Mouse (Mus musculus) kidney, postnatal 25 days (tissue): ENCODE measurements at regions not wholly inside any gene's neighbourhood (a gene's known extent, or its start where the extent isn't known, plus 50 kb on each side); places are given as distances from the start of the nearest gene placed in this dataset.

Experiments used
- DNase-seq, 2 experiments: peaks; one replicate each; pipeline ENCODE4 v3.0.0; 2021; ENCODE audit warnings: mixed read lengths in 2 of 2

DNA sequence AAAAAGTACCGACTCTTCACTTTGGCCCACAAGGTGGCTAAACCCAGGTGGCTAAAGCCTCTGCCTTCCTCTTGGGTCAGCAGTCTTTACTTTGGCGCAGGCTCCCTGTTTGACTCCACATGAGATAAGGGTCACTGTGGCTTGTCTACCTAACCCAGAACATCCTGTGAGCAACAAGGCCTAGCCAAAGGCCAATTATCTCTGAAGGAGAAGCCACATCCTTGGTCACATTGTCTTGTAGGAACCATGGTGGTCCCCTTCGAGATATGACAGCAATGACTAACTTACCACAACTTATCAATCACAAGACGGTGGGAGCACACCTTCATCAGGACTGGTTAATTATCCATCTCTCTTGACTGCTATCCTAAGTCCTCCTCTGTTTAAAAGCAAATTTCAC, 73.3 kb upstream of the Pja1 start:
- no peak for DNase-seq

DNA sequence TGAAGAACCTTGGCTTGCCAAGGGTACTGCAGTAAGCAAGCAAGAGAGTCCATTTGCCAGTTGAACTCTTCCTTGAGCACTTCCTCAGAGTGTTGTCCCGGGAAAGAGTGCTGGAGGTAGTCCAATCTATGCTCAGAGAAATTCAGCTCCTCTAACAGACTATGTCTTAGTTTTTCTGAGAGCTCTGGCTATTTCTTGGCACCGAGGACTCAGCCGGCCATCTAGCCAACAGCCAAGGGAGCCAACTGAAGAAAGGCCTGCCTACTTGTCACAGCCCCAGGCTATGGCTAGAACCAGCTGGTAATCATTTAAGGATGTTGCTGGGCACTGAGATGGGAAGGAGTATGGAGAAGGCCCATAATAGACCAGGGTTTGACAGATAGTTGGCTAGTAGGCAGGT, 70.8 kb upstream of the Pja1 start:
- DNase-seq, result no peak

DNA sequence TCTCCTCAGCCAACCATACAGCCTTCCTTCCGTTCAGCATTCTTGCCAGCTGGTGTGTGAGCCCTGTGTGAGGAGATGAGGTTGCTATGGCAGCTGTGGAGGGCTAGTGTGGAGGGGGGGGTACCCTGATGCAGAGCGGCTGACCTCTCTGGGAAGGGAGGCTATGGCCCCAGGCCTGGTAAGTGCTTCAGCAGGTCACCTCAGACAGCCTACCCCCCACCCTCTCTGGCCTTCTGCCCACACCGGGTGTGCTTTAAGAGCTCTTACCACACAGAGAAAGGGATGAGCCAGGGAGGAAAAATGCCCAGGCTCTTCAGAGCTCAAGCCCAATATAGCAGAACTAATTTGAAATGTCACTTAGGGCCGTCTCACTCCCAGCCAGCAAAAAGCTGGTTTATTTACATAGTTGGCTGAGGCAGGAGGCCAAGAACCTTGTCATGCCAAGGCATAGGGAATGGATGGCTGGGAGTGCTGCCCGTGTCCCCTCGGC, 69.1 kb upstream of the Pja1 start:
- peak; percentile 21 to 42 for DNase-seq

DNA sequence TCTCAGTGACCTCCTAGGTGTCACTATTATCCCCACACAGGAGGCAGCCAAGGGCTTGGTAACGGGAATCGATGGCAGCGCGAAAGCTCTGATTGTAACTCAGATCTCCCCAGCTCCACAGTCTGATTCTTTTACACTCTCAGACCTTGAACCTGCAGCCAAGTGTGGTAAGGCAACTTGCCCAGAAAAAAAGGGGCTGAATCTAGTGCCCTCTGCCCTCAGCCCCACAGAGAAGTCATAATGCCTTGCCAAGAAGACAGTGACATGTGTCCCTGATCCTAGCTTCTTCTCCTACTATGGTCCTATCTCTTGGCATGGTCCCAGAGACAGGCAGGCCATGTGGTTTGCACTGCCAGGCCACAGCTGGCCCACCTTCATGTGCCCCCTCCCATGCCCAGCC, 68.6 kb upstream of the Pja1 start:
- DNase-seq, result no peak

DNA sequence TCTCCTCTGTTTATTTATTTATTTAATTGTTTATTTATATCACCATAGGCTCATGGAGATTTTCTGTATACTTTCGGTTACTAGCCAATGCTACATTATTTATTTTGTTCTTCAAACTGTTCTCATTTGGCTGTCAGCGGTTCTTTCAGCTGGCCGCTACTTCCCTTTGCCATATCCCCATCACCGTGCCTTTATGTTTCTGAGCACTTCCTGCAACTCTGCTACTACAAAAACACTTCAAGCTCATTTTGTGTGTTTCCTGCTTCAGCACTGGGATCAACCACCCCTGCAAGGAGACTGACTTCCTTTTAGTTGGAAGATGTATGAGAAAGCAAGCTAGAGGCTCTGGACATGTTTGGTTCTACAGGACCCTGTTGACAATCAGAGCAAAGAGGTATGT, 66.7 kb upstream of the Pja1 start:
- no peak for DNase-seq

DNA sequence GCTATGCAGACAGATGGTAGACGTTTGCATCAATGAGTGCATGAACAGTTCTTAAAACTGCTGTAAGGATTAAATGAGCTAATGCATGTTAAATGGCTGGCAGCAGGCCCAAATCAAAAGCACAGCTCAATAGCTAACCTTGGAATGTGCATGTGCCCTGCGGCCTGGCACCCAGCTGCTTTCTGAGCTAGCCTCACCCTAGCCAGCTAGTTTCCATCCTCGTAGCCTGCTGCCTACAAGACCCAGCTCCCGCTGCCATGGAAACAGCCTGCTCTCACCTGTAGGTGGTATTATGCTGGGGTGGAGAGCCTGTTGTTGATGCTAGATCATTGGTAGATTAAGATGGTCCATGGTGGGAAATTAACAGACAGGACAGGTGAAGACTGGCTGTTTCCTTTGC, 63.8 kb upstream of the Pja1 start:
- DNase-seq, result peak; percentile 66 to 76

DNA sequence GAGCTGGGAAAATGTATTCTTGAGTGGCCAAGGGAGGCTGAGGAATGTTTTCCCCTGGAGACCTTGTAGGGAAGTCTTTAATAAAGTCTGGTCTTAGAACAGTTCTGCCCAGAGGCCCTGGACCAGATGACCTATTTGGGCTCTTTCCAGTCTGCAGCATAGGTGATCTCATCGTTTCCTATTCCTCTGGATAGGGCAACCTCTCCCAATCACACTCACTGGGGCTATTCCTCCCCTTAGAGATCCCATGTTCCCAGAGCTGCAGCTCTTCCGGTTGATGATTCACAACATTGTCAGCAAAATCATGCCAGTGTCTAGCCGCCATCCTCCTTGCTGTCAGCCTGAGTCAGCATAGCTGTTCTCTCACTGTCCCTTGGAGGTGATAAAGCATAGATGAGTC, 60.1 kb upstream of the Pja1 start:
- peak; percentile 18 to 44 for DNase-seq

DNA sequence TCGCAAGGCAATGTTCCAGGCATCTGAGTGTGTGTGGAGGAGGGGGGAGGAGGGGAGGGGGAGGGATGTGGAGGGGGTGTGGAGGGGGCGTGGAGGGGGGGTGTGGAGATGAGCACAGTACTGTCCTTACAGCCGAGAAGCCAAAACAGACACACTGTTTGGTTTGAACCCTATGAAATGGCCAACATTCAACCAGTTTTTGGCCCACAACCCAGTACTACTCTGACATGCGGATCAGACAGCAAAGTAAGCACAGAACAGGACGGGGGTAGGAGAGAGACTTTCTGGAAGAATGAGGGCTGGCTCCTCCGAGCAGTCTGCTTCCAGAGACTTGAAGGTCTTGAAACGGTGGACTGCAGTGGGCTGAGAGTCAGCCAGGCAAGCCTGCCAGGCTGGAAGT, 59.4 kb upstream of the Pja1 start:
- no peak for DNase-seq

DNA sequence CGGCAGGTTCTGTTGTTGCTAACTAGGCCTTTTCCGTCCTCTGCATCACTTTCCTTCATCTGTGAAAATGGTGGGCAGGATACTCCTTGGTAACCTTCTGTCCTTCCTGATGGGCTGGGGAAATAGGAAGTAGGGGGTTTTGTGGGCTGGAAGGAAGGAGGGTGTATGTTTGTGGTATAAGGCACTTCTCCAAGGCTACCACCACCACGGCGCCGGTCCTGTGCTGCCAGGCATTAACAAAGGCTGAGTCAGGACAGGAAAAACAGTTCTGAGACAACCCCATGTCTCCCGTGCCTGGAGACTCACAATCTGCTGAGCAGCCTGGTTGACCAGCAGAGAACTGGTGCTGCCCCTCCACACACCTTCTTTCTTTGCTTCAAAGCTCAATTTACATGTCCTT, 52.2 kb upstream of the Pja1 start:
- no peak for DNase-seq

DNA sequence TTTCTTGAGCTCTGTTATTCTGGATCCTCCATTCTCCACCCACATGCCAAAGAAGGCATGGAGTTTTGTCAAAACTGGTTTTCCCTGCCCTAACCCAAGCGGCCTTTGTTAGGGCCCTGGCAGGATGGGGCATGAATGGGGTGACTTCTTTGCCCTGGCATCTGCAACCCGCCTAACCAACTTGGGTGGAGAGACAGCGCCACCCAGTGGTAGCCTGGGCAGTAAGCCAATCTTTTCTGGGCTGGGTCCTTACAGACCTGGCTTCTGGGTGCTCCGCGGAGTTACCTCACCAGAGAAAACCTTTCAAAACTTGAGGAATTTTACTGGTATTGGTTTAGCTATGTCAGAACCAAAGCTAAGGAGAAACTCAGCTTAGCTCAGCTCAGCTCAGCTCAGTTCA, 51.8 kb upstream of the Pja1 start:
- DNase-seq, result peak; percentile 72 to 74

DNA sequence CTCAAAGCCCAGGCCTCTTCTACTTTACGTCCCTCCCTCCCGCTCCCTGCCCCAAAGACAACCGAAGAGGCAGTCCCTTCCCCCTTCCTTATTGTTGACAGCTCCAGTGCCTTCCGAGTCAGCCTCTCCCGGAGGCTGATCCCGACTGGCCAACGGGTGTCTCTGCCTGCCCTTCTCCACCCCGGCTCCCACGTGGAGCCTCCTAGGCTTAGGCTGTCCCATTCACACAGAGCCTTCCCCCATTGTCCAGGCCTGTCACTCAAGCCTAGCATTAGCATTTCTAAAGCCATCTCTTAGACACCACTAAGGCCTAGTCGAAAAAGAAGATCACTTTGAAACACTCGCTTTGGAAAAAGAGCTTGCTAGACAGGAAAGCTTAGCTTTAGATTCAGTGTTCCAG, 51.2 kb upstream of the Pja1 start:
- DNase-seq, result no peak

DNA sequence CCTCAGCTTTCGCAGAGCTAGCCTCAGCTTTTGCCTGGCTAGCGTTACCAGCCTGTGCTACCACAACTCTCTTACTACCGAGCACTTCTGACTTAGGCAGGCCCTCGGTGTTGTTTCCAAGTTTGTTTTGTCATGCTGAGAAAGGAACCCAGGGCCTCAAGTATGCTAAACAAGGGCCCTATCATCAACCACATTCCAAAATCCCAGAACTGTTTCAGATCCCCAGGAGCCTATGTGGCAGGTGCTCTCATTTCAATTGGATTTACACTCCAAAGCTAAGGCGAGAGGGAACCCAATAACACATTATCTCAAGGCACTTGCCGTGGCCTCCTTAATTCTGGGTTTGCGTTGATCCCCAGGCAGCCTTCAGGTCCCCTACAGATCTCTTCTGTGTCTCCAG, 50.8 kb upstream of the Pja1 start:
- DNase-seq, result no peak
